Mouse (Mus musculus): ENCODE results near the gene Gucy2c. TPM values are rescaled to one million over a fixed set of nuclear protein-coding genes. Genes with fewer than 3 reads are reported as not detected.
"Not testable (repeated sequence)": the region's sequence is repeated elsewhere in the genome, so short reads cannot be mapped to it uniquely, and the experiment has no call there.

Gucy2c gene
- total RNA-seq, 2 experiments from 2014 or later: 0.15 to 0.21 TPM

DNA sequence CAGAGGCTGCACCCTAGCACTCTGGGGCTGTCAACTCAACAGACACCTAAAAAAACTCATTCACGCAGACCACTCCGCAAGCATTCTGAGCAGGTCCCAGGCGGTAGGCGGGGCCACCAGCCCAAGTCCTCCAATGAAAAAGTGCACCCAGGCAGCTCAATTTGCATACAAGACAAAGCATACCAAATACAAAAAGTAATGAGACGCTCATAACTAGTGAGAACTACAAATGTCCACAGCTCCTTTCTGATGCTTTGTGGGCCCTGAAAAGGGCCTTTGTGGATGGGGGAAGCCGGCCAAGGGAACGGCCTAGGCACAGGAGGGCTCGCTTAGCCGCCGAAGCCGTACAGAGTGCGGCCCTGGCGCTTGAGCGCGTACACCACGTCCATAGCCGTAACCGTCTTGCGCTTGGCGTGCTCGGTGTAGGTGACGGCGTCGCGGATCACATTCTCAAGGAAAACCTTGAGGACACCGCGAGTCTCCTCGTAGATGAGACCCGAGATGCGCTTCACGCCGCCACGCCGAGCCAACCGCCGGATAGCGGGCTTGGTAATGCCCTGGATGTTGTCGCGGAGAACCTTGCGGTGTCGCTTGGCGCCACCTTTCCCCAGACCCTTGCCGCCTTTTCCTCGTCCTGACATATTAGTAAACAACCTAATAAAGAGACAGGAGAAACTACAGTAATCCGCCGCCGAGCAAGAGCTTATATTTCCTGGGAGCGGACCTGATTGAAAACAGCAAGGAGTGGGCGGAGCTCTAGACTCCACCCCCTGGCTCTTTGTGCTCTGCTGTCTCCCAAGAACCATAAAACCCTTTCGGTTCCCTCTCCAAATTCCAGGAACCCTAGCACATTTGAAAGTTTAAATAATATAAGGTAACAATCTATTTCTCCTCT, 22.4 kb upstream of the Gucy2c start, which contains the start of gene Hist4h4:
TSS of gene Hist4h4 (minus strand) at position 677 of the 895 bp plus-strand sequence.
- peak; percentile 98 for DNase-seq

DNA sequence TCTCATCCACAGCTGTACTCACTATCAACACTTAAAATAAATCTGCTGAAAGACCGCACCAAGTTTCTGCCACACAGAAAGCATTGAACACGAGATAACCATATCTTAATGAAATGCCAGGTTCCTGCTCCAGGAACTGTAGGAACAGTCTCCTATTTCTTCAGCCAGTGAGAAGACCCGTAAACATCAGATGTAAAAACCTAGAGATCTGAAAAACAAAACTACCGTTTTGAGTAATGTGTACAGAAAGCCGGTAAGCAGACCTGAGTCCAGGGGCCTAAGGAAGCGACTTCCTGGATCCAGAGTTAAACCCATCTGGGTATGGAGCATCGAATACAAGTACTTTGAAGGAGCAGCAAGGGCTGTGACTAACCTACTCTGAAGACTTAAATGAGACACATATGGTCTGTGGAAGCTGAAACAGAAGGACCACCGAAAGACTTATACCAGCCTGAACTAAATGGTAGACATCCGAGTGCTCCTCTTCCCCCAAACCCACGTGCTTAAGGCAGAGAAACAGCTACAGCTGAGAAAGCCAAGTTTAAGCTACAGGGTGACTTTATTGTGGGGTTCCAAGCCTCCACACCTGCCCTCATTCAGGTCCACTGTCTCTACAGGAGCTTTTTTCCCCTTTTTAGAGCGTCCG, 21.7 kb upstream of the Gucy2c start:
- no peak for DNase-seq

DNA sequence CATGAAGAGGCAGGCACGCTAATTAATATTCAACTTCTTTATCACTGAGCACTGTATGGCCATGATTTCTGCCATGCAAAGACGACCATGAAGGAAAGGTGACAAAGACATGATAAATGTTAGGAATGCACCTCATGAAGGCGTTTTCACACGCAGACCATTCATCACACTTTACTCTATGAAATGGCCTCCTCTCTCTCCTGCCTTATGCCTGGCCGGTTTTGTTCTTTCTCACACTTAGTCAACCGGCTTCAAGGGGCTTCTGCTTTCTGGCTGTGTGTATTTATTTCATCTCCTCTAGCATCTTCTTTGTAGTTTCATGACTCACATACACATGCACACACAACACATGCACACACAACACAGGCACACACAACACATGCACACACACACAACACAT, 19.7 kb upstream of the Gucy2c start:
- DNase-seq: no peak

DNA sequence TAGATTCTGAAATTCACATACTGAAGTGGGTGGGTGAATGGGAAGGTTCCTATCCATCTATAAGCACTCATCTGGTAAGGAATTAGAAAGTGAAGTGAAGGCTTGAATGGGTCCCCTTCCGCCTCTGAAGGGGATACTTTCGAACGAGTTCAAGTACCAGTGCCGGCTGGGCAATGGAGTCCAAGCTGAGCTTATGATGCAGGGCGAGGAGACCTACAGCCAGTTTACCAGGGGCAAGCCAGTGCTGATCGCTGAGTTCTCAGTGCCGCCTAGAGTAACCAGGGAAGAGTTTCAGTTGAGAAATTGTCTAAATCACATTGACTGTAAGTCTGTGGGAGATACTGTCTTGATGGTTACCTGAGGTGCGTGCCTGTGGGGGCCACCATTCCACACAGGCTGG, 19.1 kb upstream of the Gucy2c start:
- DNase-seq: no peak

DNA sequence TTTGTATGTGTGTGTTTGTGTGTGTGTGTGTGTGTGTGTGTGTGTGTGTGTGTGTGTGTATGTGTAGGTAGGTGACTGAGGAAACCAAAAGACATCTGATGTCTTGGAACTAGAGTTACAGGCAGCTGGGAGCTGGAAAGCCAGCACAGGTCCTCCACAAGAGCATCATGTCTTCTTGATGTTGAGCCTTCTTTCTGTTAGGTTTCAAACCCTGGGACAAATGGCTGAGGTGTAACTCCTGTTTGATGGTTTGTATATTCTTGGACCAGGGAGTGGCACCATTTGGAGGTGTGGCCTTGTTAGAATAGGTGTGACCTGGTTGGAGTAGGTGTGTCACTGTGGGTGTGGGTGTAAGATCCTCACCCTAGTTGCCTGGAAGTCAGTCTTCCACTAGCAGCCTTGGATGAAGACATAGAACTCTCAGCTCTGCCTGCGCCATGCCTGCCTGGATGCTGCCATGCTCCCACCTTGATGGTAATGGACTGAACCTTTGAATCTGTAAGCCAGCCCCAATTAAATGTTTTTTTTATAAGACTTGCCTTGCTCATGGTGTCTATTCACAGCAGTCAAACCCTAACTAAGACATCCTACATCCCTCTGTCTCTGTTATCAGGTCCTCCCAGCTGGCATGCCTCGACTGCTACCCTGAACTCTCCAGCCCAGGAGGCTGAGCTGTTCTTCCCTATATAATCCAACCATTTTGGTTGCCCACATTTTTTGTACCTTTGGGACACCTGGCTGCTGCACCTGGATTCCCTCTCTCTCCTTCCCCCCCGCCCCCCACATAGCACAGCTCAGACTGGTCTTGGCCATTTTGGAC, 16.5 kb upstream of the Gucy2c start:
- DNase-seq: not testable (repeated sequence)

DNA sequence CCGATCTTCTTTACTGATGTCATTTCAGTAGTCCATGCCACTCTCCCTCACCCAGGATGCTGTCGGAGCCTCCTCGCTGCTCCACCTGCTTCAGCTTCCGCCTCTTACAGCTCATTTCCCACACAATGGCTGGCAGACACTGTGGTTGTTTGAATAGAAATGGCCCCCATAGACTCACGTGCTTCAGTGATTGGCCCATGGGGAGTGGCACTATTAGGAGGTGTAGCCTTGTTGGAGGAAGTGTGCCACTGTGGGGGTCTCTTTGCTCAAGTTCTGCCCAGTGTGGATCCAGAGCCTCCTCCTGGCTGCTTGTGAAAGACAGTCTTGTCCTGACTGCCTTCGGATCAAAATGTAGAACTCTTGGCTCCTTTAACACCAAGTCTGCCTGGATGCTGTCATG, 14.3 kb upstream of the Gucy2c start:
- DNase-seq: no peak

DNA sequence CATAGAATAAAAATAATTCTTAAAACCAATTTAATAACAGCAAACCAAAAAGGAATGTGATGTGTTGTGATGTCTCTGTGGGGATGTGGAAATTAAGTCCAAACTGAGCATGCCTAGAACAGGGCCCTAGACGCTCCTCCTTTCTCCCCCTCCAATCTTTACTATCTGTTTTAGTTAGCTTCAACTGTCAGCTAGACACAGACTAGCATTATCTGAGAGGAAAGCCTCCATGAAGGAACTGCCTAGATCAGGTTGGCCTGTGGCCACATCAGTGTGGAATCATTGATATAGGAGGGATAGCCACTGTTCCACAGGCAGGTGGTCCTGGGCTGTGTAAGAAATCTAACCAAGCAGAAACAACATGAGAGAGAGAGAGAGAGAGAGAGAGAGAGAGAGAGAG, 13.5 kb upstream of the Gucy2c start:
- DNase-seq: no peak

DNA sequence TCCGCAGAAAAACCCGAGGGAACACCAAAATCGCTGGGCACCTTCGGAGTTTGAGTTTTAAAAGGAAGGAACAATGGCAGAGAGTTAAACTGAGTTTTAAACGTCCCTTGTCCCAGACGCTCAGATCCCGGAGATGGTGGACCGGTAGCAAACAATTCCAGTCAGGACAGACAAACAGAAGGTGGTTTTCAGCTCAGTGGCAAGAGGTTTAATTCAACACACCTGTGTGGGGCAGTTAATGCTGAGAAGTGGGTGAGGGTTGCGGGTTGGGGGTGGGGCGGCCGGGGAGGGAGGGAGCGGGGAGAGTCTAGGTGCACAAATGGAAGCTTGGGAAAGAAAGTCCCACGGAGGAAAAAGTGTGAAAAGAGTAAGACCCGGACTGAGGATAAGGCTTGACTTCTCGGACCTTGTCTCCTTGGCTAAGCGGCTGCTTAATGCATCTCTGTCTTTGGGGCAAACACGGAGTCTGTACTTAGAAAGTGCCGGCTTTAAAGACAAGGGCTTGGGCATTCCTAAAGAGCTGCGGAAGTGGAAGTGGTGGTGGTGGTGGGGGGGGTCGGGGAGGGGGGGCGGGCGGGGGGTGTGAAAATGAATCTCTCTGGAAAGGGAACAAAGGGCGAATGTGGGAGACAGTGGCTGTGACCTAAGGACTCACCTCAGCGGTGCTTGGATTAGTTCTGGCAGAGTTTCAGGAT, 12.4 kb upstream of the Gucy2c start:
- DNase-seq: no peak

DNA sequence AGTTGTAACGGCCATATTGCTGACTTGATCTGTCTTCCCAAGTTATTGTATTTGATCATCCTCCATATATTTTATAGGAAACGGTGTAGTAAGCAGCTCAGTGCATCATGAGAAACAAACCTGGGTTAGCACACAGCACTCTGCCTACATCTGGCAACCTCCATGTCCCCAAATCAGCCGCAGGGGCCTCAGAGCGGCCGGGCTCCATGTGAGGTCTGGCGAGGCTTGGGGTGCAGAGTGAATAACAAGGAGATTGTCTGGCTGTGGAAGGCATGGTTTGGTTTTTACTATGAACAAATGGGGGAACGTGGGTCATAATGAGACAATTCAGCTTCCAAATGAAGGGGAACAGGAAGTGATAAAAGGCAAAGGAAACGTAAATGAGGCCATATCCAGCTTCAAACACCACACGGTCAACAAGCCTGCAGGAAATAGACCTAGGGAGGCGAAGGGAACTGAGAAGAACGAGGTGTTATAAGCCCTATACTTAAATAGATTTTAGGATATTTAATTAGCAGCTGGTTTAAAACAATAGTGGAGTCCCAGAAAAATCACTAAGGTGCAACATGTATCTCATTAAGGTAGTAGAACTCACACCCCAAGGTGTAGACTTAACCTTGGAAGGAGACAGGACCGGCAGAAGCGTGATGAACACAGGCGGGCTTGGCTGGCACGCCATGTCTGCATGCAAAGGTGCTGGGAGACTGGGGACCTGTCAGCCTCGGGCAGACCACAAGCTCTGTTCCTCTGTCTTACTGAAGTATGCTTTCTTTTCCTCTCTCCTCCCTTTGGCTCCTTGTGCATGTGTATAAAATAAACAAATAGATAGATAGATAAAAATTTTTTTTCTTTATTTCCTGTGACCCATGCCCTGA, 11.6 kb upstream of the Gucy2c start:
- DNase-seq: no peak

DNA sequence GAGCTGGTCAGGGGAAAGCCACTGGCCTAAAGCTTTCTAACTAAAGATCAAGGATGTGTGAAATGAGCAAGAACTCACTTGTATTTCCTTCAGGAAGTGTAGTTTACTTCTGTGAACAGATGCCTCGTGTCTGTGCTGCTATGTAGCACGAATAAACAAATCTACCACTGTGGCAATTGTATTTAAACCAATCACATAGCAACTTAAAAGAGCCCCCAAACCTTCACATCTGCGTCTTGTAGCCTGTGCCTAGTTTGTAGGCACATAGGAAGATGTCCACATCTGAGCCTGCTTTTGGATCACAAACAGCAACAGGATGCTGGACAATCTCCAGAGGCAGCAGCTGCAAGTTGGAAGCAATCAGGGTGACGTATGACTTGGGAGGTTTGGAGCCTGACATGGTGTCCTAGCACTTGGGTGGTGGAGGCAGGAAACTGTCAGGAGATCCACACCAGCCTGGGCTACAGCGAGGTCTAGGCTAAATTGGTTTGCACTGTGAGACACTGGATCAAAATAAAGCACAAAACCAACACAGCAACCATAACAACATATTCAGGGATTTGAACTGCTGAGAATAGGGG, 7.9 kb upstream of the Gucy2c start:
- no peak for DNase-seq

DNA sequence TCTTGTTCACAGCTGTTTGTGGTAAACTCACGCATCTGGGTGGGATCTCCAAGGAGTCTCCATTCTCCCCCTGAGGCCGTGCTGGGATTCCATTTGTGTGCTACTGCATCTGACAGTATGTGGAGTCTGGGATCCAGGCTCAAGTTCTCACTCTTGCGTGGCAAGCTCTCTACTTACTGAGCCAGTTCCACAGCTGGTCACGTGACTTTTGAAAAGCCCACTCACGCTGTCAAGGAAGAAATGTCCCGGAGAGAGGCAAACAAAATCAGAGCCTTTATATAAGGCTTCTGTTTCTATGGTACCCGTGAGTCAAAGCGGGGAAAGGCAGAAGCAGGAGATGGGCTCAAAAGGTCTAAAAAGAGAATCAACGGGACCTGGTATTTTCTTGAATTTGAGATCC, 1.2 kb upstream of the Gucy2c start:
- DNase-seq: no peak

DNA sequence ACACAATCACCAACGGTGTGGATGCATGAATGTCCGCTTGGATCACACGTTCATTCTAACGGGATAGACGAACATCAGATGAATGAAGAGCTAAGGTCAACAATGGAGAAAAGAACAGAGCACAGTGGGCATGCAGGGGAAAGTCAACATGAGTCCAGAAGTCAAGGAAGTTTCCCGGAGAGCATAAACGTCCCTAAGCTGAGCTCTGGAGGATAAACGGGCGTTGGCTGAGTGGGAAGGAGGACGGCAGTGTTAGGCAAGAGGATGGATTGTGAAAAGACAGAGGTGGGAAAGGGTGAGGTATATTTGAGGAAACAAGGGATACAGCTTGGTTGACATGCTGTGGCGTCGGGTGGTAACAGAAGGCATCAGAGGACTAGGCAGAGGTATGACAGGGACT, 581 bp upstream of the Gucy2c start:
- DNase-seq: no peak

DNA sequence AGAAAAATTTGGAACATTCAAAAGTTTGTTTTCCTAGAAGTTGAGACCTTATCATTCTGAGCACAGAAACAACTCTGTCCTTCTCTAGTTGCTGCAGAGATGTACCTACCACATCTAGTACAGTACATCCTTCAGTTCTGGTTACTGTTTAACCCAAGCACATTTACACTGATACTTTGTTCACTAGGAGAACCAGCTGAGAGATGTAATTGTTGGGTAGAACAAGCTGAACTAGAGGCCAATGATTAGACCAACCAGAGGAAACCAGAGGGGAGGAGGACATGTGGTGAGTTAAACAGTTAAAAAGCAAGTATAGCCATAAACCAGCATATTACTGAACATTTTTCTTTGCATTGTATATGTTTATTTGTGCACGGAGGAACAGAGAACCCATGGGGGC, 5.2 kb downstream of the Gucy2c start:
- DNase-seq: no peak

DNA sequence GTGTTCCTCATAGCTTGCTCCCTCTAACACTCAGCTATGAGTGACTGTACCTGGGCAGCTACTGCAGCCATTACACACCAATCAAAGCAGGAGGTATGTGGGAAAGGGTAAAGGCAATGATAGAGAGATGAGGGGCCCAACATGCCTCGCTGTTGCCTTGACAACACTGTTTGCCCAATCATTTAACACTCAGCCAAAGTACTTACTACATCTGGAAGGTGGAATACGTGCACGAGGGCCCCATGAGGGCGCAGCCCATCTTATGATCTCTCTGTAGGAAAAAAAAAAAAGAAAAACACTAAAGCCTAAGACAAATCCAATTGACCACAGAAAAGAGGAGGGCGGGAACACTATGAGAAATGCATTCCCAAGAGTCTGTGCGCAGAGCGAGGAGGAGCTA, 11.7 kb downstream of the Gucy2c start:
- no peak for DNase-seq

DNA sequence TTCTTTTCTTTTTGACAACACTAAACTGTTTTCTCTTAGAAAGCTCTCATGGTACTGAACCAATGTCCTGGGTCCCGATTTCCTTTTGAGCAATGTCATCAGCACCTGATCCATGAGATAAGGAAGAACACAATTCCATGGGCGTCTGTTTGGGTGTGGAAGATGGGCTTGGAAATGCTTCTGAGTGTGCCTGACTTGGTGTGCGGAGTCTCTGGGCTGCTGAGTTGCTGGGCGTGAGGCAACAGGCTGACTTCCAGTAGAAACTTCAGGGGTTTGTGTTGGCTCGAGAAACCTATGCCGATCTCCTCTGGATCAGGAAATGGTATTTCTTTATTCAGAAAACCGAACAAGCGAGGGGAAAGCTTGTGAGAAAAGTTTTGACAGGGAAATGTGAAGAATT, 12.4 kb downstream of the Gucy2c start:
- DNase-seq: no peak

DNA sequence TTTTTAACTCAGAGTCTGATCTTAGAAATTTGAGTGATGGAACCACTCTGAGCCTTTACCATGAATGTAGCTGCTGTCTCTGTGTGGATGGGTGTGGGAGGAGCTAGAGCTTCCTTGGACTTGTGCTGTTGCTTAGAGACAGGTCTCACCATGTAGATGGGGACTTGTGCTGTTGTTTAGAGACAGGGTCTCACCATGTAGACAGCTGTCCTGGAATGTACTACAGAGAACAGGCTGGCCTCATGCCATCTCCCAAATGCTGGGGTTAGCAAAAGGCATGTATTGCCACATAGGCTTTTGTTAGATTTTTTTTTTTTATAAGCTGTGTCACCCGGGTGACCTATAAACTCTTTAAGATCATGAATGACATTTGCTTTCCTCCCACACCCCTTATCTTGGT, 17.7 kb downstream of the Gucy2c start:
- DNase-seq: no peak

DNA sequence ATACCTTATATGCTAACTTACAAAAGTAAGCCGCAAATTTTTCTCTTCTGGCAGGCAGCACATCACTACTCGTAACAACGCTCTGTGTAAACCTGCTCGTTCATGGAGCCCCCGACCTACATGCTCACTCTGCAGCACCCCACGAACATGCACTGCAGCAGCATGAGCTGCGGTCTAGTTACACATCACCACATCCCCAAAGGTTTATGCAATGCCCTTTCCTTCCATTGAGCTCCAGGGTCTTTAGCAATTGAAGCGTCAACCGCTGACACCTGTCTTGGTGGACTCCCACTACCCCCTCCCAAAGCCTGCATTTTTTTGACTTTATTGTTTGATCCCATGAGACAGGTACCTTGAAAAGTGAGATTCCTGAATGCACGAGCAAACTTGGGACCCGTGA, 31.0 kb downstream of the Gucy2c start:
- no peak for DNase-seq

DNA sequence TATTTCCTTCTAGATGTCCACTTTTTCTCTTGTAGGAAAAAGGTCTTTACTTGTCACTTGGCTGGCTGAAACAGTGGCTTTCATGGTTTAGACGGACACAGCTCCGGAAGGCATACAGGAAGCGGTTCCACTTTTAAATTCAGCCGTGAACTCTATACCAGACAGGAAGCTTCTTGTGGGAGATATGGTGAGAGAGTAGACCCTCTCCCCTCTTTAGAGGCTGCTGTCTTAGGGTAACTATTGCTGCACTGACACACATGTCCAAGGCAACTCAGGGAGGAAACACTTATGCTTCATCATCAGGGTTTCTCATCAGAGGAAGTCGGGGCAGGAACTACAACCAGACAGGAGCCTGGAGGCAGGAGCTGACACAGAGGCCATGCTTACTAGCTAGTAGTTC, 36.0 kb downstream of the Gucy2c start:
- no peak for DNase-seq

DNA sequence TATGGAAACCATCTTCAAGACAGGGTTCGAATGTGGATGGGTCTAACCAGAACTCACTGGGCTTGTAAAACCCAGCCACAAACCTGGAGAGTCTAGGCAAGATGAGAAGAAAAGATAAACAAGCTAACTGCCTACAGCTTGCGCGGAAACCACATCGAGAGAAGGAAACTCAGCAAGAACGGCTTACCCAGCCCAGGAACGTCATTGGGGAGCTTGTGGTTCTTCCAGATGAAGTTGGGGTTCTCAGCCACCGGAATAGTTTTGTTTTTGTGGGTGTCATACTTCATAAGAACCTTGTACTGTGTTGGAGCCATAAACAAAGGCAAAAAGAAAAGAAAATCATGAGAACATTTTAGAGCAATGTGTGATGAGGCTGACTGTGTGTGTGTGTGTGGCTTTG, 37.8 kb downstream of the Gucy2c start:
- DNase-seq: no peak

DNA sequence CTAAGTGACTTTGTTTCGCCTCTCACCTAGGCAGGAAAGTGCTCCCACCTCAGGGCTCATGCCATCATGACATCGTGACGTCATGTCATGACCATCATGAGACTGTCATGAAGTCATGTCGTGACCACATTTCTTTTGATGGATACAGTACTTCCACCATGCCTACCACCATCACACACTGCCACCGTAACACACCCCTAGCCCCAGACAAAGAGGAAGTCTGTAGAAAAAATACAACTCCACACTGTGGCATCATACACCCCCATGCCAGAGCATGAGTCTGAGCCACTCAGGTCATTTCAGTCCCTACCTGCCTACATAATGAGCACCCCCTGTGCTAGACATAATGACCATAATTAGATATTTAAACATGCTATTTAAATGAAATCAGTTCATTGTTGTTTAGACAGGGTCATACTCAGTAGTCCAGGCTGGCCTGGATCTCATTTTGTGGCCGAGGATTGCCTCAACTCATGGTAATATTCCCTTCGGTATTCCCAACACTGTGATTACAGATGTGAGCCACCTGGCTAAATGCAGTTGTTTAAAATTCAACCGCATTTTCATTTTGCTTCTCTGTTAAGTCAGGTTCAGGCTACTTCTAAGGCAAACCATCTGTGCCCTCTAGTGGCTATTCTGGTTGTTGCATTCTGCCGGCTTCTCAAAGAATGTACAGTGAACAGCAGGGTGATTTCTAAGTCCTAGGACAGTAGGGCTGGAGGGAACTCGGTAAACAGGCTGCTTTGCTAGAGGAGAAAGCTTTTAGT, 39.0 kb downstream of the Gucy2c start:
- DNase-seq: peak; percentile 89
